Mouse (Mus musculus) C2C12 (cell line): ENCODE measurements at regions not wholly inside any gene's neighbourhood (a gene's known extent, or its start where the extent isn't known, plus 50 kb on each side); places are given as distances from the start of the nearest gene placed in this dataset.

Source experiments
- CTCF ChIP-seq: IDR thresholded peaks from one replicate; pipeline ENCODE4 v1.5.1; 2011; ENCODE audit not compliant: control insufficient read depth, insufficient read depth, insufficient read length
- MAX ChIP-seq: IDR thresholded peaks from one replicate; pipeline ENCODE4 v1.6.1; 2011; ENCODE audit warnings: mild to moderate bottlenecking, control low read depth
- USF1 ChIP-seq: IDR thresholded peaks from one replicate; pipeline ENCODE4 v1.6.1; 2011; ENCODE audit warnings: low read depth, mild to moderate bottlenecking, control low read depth, moderate library complexity

DNA sequence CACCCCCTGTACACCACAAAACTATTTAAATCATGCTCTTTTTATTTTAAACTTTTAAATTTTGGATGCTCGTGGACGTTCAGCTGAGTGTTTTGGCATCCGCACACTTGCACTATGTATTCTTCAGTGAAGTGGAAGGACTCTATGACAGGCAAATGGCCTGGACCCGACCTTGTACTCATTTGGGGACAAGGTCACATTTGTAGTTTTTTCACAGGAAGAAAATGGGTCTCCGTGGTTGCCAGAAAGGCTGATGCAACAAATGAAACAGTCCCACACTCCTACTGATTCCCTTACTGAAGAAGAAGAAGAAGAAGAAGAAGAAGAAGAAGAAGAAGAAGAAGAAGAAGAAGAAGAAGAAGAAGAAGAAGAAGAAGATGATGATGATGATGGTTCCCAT is 160.9 kb upstream of the Foxn2 start:
- no peak for TF ChIP-seq MAX
- TF ChIP-seq USF1, result no peak
- TF ChIP-seq CTCF, result no peak
